Mouse (Mus musculus): ENCODE measurements around the gene Thbs3.

Thbs3 gene

GRCm38 (mm10) chr3:89226900-89227299 lies 11.9 kb downstream of the Thbs3 start, which contains the start of gene Mtx1:
Gene Mtx1, minus strand, starts transcription at chr3:89227088.
- DNase-seq (ENCODE audit: low spot score in 2 of 2), result no peak

DNA sequence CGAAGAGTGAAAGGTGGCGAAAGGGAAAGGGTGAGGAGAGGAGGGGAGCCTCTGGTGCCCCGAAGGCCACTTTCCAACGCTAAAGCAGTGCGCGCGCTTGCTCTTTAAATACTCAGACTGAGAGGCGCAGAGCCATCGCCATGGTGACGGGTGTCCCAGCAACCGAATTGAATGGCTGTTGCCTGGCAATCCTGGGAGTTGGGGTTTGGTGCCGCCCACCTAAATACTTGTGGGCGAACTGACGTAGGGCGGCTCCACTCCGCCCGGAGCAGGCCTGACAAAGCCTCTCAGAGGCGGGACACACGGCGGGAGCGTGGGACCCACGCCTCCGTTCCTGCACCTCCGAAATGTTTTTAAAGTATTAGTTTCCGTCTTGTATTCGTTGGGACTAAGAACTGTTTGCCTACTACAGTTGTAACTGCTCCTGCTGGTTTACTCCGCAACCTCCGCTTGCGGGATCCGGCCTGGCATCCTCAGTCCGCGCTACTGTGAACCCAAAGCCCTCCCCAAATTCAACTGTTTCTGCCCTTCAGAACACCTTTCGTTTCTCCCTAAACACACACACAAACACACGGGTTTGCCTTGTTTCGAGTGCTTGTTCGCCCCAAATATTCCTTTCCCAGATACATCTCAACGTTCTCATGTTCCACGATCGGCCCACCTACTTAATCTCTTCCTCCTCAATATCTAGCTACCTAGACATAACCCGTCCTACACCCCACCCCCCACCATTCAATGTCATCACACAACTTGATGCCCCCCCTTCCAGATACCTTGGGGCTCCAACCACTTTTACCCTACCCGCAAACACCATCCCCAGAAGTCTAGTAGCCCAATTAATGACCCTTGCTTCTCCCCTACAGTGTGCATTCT lies 12.6 kb downstream of the Thbs3 start:
- DNase-seq (ENCODE audit: low spot score in 2 of 2), result peak in 1 of 2 experiments; percentile 53

DNA sequence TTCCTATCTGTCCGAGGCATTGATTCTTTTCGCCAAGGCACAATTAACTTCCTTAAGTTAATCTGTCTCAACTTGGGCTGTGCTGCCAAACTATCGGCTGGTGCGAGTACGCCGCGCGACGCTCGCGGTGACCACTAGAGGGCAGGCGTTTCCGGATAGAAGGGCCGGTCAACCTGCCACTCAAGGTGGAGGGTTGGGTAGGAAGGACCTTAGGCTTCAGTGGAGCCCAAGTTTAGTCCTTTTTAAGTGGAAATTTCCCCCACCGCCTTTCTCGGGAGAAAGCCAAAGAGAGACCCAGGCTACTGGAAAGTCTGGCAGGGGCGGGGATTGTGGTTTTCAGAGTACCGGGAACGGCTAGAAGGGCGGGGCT lies 13.2 kb downstream of the Thbs3 start:
- peak; percentile 82 to 85 for DNase-seq (ENCODE audit: low spot score in 2 of 2)

DNA sequence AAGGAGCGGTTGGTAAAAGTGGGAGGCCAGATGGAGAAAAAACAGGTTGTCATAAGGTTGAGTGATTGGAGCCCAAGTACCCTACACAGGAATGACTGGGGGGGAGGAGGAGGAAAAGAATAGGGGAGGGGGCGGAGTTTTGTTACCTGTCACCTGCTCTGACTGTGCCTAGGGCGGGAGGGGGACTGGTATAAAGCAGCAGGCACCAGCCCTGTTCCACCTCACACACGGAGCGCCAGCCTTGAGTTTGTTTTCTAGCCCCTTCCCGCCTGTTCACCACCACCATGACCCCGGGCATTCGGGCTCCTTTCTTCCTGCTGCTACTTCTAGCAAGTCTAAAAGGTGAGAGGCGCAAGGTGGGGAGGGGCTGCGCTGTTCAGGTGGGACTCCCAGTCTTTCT lies 13.9 kb downstream of the Thbs3 start, which contains the start of gene Muc1:
Gene Muc1 (plus strand): TSS at position 222 of the 400 bp plus-strand sequence.
- DNase-seq (ENCODE audit: low spot score in 2 of 2), result no peak

- DNase-seq (ENCODE audit: low spot score in 2 of 2), result no peak
Observed at GRCm38 (mm10) chr3:89229276-89229675, 14.3 kb downstream of the Thbs3 start.

DNA sequence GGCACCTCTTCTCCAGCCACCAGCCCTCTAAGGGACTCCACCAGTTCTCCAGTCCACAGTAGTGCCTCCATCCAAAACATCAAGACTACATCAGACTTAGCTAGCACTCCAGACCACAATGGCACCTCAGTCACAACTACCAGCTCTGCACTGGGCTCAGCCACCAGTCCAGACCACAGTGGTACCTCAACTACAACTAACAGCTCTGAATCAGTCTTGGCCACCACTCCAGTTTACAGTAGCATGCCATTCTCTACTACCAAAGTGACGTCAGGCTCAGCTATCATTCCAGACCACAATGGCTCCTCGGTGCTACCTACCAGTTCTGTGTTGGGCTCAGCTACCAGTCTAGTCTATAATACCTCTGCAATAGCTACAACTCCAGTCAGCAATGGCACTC lies 15.6 kb downstream of the Thbs3 start:
- DNase-seq (ENCODE audit: low spot score in 2 of 2), result no peak

DNA sequence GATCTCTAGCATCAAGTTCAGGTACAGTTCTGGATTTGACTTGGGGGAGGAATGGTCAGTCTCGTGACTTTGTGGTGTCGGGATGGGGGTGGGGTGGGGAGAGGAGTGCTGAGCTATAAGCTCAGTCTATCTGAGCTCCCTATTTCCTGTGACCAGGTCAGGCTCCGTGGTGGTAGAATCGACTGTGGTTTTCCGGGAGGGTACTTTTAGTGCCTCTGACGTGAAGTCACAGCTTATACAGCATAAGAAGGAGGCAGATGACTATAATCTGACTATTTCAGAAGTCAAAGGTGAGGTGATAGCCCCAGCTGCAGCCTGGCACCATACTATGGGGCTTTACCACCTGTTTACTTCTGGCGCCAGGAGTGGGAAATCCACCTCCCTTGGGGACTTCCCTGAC lies 16.4 kb downstream of the Thbs3 start:
- DNase-seq (ENCODE audit: low spot score in 2 of 2), result no peak

DNA sequence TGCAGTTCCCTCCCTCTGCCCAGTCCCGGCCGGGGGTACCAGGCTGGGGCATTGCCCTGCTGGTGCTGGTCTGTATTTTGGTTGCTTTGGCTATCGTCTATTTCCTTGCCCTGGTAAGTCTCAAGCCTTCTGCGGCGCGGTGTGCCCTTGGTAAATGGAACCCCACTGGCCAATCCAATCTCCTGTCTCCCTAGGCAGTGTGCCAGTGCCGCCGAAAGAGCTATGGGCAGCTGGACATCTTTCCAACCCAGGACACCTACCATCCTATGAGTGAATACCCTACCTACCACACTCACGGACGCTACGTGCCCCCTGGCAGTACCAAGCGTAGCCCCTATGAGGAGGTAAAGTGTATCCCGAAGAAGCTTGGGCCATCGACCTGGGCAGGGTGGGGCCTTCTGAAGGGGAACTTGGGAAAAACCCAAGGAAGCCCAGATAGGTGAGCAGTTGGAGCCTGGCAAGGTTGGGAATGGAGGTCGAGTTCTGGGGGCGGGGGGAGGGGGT lies 16.8 kb downstream of the Thbs3 start:
- no peak for DNase-seq (ENCODE audit: low spot score in 2 of 2)

- no peak for DNase-seq (ENCODE audit: low spot score in 2 of 2)
Observed at GRCm38 (mm10) chr3:89232614-89233013, 17.6 kb downstream of the Thbs3 start.

- peak; percentile 68 for DNase-seq (ENCODE audit: low spot score in 2 of 2)
Observed at GRCm38 (mm10) chr3:89233562-89234110, 18.7 kb downstream of the Thbs3 start.

- DNase-seq (ENCODE audit: low spot score in 2 of 2), result no peak
Observed at GRCm38 (mm10) chr3:89236516-89236915, 21.5 kb downstream of the Thbs3 start.

DNA sequence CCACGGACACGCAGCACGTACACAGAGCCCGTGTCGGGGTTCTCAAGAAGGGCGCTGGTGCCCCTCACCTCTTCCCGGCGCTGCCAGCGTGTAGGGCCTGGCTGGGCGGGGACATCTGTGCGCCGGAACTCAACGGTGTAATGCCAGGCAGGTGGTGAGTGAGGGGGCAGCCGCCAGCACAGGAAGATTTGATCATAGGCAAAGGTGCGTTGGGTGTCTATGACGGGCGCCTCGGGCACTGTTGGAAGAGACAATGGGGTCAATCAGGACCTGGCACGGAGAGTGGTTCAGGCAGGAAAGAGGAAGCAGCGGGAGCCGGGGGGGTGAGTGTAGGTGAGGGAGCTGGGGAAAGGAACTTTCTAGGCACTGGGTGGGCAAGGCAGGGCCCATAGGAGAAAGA lies 22.7 kb downstream of the Thbs3 start:
- no peak for DNase-seq (ENCODE audit: low spot score in 2 of 2)

GRCm38 (mm10) chr3:89238494-89238893 lies 23.5 kb downstream of the Thbs3 start:
- no peak for DNase-seq (ENCODE audit: low spot score in 2 of 2)

DNA sequence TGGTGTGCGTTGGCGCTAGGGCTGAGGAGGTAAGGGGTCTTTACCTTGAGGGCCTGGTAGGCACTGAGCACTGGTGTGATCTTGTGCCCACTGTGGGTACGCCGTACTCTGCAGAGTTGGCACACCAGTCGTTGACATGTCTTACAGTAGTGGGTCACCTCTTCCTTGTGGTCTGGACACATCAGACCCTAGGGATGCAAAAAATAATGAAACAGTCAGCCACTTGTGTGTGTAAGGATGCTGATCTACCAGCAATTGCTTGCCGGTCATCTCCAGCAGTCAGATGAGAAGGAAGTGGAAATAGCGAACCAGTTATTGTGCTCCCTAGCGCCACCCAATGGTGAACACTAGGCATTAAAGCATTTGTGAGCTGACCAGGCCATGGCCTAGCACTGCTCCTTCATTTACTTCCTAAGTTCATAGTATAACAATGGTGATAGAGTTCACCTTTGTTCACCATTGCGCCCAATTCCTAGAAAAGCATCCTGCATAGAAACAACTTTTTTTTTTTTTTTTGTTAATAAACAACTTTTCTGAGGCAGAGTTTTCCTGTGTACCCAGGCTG lies 27.4 kb downstream of the Thbs3 start:
- peak; percentile 68 to 76 for DNase-seq (ENCODE audit: low spot score in 2 of 2)

GRCm38 (mm10) chr3:89243609-89244008 lies 28.6 kb downstream of the Thbs3 start:
- peak; percentile 78 to 80 for DNase-seq (ENCODE audit: low spot score in 2 of 2)

DNA sequence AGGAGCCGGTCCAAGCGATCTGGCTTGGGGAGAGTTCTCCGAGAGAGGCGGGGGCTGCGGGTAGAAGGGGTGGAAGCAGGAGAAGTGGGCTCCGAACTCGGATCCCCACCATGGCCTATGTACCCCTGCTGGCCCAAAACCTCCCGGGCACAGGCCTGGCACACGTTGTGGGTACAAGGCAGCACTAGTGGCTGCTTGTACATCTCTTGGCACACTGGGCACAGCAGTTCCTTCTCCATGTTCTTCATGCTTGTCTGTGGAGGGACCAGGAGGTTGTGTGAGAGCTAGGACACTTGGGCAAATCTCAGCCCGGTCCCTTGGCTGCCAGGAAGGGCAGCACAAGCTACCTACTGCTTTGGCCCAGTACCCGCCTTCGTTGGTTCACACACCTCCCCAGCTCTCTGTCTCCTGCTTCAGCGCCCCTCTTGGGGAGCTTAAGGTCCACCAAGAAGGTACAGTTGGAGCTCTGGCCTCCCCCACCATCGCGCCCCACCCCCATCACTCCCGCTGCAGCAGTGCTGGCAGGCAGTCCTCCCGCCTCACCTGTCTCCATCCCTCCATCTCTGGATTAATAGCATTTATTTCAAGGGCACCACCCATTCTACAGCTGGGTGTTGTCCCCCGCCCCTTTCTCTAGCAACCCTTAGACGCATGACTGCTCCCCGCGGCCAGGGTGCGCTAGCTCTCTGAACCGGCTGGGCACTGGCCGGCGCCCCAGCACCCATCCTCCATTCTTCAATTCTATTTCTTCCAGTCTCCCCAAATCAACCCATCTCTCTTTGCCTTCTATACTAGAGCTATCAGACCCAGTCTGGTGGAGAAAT lies 29.4 kb downstream of the Thbs3 start:
- DNase-seq (ENCODE audit: low spot score in 2 of 2), result peak in 1 of 2 experiments; percentile 52

DNA sequence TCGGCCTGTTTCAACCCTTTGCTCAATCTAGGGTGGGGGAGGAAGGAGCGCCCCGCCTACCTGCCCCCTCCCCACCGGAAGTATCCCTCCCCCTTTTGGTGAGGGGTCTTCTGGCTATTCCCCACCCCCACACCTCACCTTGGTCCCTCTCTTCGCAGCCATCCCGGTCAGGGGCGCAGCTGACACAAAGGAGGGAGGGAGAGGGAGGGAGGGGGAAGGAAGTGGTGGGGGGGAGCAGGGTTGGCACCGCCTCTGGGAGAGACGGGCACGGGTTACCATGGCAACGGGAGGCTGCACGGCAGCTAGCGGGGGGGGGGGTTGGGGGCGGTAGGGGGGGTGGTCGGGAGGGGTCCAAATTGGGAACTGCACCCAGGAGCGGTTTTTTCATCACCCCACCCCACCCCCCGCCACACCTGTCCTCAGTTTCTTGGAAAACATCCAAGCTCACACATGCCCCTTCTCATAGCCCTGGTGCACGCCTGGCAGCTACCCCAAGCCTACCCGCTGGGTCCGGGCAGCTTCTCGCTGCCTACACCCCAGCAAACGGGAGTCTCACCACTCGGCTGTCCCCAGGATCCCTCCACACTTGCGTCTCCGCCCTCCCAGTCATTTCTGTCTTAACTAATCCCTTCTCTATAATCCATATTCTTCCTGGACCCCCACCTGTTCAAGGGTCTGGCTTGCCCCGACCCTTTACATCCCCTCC lies 30.2 kb downstream of the Thbs3 start:
- peak in 1 of 2 experiments; percentile 44 for DNase-seq (ENCODE audit: low spot score in 2 of 2)

GRCm38 (mm10) chr3:89245688-89246171 lies 30.8 kb downstream of the Thbs3 start, which contains the start of gene Krtcap2:
Gene Krtcap2, plus strand, starts transcription at chr3:89245966.
- no peak for DNase-seq (ENCODE audit: low spot score in 2 of 2)

- DNase-seq (ENCODE audit: low spot score in 2 of 2), result peak; percentile 85 to 89
Observed at GRCm38 (mm10) chr3:89246261-89247100, 31.5 kb downstream of the Thbs3 start, which contains the start of gene Trim46. Gene Trim46, minus strand, starts transcription at chr3:89246309.

DNA sequence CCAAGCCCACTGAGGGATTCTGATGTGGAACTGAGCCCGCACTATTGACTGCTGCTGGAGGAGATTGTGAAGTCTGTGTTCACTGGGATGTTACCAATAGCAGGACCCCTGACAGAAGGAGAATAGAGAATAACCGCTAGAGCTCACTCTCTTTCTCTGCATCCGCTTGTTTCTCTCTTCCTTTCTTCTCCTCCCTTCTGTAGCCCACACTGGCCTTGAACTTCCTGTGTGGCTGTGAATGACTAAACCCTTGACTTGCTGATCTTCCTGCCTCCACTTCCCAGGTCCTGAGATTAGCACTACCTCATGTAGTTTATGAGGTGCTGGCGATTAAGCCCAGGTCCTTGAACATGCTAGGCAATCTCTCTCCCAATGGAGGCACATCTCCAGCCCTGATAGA lies 32.5 kb downstream of the Thbs3 start:
- no peak for DNase-seq (ENCODE audit: low spot score in 2 of 2)
